Mouse (Mus musculus) C2C12 (cell line): ENCODE measurements at regions not wholly inside any gene's neighbourhood (a gene's known extent, or its start where the extent isn't known, plus 50 kb on each side); places are given as distances from the start of the nearest gene placed in this dataset.

Experiments used
- CTCF ChIP-seq: IDR thresholded peaks from one replicate; pipeline ENCODE4 v1.5.1; 2011; ENCODE audit not compliant: control insufficient read depth, insufficient read depth, insufficient read length
- MAX ChIP-seq: IDR thresholded peaks from one replicate; pipeline ENCODE4 v1.6.1; 2011; ENCODE audit warnings: mild to moderate bottlenecking, control low read depth
- MYOD1 ChIP-seq: IDR thresholded peaks from one replicate; pipeline ENCODE4 v1.6.1; 2011; ENCODE audit warnings: low read depth; ENCODE audit not compliant: control insufficient read depth, insufficient read length
- MYOG ChIP-seq: IDR thresholded peaks from one replicate; pipeline ENCODE4 v1.6.1; 2011; ENCODE audit not compliant: control insufficient read depth, insufficient read length; ENCODE audit errors: extremely low read depth
- USF1 ChIP-seq: IDR thresholded peaks from one replicate; pipeline ENCODE4 v1.6.1; 2011; ENCODE audit warnings: low read depth, mild to moderate bottlenecking, control low read depth, moderate library complexity

GRCm38 (mm10) chr5:111555981-111556380, 138.8 kb downstream of the Mn1 start:
- TF ChIP-seq MAX (no peak), CTCF (no peak), MYOG (no peak), MYOD1 (no peak), USF1 (no peak)
